Mouse (Mus musculus): ENCODE results near the gene Entpd5. TPM values are rescaled to one million over a fixed set of nuclear protein-coding genes. Genes with fewer than 3 reads are reported as not detected.

Entpd5 gene
- polyA plus RNA-seq, 1 experiment from 2014 or later, result 9.7 TPM

DNA sequence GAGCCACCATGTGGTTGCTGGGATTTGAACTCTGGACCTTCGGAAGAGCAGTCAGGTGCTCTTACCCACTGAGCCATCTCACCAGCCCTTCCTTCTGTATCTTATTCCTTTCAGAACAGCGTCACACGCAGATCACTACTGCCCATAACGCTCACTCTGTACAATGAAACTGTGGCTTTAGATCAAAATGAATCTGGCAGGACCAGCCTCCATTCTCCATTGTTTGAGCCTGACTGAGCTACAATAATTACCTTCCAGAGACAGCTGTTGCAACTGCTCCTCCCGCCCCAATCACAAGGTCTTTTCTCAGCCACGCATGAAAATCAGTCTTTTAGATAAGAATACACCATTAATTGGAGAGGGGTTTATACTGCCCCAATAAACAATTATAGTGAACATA lies 4.3 kb downstream of the Entpd5 start:
- ATAC-seq (ENCODE audit: insufficient number of reproducible peaks, low FRiP score, low TSS enrichment, low read depth) (no peak), DNase-seq (ENCODE audit: low spot score) (no peak)
- no peak overlapping the region for H3K4me3 ChIP-seq (ENCODE audit: low read depth, low read length)
- WGBS, result 92% methylated on average over 6 of the region's 6 CpGs
- H3K9ac ChIP-seq (ENCODE audit: low read length), result no peak overlapping the region
- H3K27ac ChIP-seq (replicated peaks; ENCODE audit: low read depth, low read length), result no peak overlapping the region
- no peaks in the 10 kb centered on the region; the same call in 1 of the 2 replicates for H3K4me1 ChIP-seq (ENCODE audit: control insufficient read depth, insufficient read depth, low read length)
- no peak overlapping the region for H3K4me2 ChIP-seq (ENCODE audit: low read depth, severe bottlenecking)
- no peaks in the 10 kb centered on the region for H3K27me3 ChIP-seq (ENCODE audit: control insufficient read depth, insufficient read depth, low read length)
- H3K9me3 ChIP-seq (ENCODE audit: control insufficient read depth, low read length), result no peaks in the 10 kb centered on the region
- no peaks in the 10 kb centered on the region for H3K36me3 ChIP-seq (ENCODE audit: control insufficient read depth, insufficient read depth, low read length)

DNA sequence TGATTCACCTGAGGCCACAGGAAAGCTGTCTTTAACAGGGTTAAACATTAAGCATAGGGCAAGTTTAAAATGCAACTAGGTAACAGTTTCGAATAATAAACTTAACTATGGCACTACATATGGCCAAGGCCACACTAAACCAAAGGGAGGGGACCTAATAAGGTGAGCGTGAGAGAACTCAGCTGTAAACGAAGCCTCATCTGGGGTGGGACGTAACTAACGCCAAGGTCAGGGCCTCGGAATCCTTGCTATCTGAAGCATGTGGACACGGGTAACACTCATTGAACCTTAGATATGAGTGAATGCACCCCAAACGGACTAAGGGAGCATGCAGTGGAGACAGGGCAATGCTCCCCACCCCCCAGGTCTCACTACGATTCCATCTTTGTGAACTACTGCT lies 5.9 kb downstream of the Entpd5 start:
- ATAC-seq (ENCODE audit: insufficient number of reproducible peaks, low FRiP score, low TSS enrichment, low read depth) (no peak), DNase-seq (ENCODE audit: low spot score) (no peak)
- WGBS, result 70% methylated on average over 9 of the region's 9 CpGs
- no peaks in the 10 kb centered on the region for H3K36me3 ChIP-seq (ENCODE audit: control insufficient read depth, insufficient read depth, low read length)
- no peak overlapping the region for H3K4me2 ChIP-seq (ENCODE audit: low read depth, severe bottlenecking)
- H3K9me3 ChIP-seq (ENCODE audit: control insufficient read depth, low read length), result no peaks in the 10 kb centered on the region
- no peak overlapping the region for H3K9ac ChIP-seq (ENCODE audit: low read length)
- no peak overlapping the region for H3K4me3 ChIP-seq (ENCODE audit: low read depth, low read length)
- no peaks in the 10 kb centered on the region; the same call in 1 of the 2 replicates for H3K4me1 ChIP-seq (ENCODE audit: control insufficient read depth, insufficient read depth, low read length)
- no peak overlapping the region for H3K27ac ChIP-seq (replicated peaks; ENCODE audit: low read depth, low read length)
- H3K27me3 ChIP-seq (ENCODE audit: control insufficient read depth, insufficient read depth, low read length), result no peaks in the 10 kb centered on the region

DNA sequence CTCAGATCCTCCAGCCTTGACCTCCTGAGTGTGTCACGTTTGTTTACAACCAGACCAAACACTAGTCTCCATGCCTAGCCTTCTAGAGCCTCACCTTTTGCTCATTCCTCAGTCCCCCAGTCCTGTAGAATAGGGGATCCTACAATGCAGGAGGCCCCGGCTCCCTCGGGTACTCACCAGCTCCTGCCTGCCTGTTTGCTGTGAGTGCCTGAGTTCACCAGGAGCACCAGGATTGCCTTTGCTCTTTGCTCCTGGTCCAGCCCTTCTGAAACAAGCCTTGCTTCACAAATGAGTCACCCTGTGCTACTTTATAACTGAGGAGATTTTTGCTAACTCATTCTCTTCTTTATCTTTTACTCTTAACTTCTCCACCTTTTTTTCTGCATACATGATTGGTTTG lies 8.2 kb downstream of the Entpd5 start:
- H3K36me3 ChIP-seq (ENCODE audit: control insufficient read depth, insufficient read depth, low read length), result no peaks in the 10 kb centered on the region
- no peaks in the 10 kb centered on the region for H3K4me1 ChIP-seq (ENCODE audit: control insufficient read depth, insufficient read depth, low read length)
- H3K9ac ChIP-seq (ENCODE audit: low read length), result no peak overlapping the region
- H3K4me2 ChIP-seq (ENCODE audit: low read depth, severe bottlenecking), result no peak overlapping the region
- no peak overlapping the region for H3K27ac ChIP-seq (replicated peaks; ENCODE audit: low read depth, low read length)
- ATAC-seq (ENCODE audit: insufficient number of reproducible peaks, low FRiP score, low TSS enrichment, low read depth) (no peak), DNase-seq (ENCODE audit: low spot score) (no peak)
- WGBS, result 65% methylated on average over 3 of the region's 3 CpGs
- no peaks in the 10 kb centered on the region for H3K9me3 ChIP-seq (ENCODE audit: control insufficient read depth, low read length)
- no peak overlapping the region for H3K4me3 ChIP-seq (ENCODE audit: low read depth, low read length)
- no peaks in the 10 kb centered on the region for H3K27me3 ChIP-seq (ENCODE audit: control insufficient read depth, insufficient read depth, low read length)

DNA sequence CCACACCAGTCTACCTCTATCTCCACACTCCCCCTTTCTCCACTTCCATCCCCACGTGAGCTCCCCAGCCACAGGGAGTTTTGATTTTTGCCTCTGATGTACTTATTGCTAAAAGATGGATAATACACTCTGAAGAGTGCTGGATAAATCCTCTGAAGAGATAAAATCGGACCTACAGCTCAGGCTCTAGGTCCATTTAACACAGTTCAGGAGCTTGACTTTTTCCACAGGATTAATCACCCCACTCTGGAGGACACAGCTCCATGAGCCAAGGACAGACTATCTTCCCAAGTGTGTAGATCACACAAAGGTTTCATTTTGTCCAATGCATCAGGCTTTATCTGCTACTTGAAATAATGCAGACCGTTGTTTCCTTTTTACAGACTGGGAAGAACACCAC lies 8.8 kb downstream of the Entpd5 start:
- WGBS, result 80% methylated on average over 3 of the region's 3 CpGs
- no peaks in the 10 kb centered on the region for H3K27me3 ChIP-seq (ENCODE audit: control insufficient read depth, insufficient read depth, low read length)
- H3K4me2 ChIP-seq (ENCODE audit: low read depth, severe bottlenecking), result no peak overlapping the region
- H3K4me1 ChIP-seq (ENCODE audit: control insufficient read depth, insufficient read depth, low read length), result no peaks in the 10 kb centered on the region
- H3K4me3 ChIP-seq (ENCODE audit: low read depth, low read length), result no peak overlapping the region
- H3K36me3 ChIP-seq (ENCODE audit: control insufficient read depth, insufficient read depth, low read length), result no peaks in the 10 kb centered on the region
- no peak overlapping the region for H3K9ac ChIP-seq (ENCODE audit: low read length)
- no peak for DNase-seq (ENCODE audit: low spot score)
- ATAC-seq (ENCODE audit: insufficient number of reproducible peaks, low FRiP score, low TSS enrichment, low read depth), result no peak
- H3K27ac ChIP-seq (replicated peaks; ENCODE audit: low read depth, low read length), result no peak overlapping the region
- no peaks in the 10 kb centered on the region for H3K9me3 ChIP-seq (ENCODE audit: control insufficient read depth, low read length)

- Histone ChIP-seq H3K9me3 (ENCODE audit: control insufficient read depth, low read length) (no peaks in the 10 kb centered on the region), H3K9ac (ENCODE audit: low read length) (no peak overlapping the region), H3K27me3 (ENCODE audit: control insufficient read depth, insufficient read depth, low read length) (no peaks in the 10 kb centered on the region), H3K36me3 (ENCODE audit: control insufficient read depth, insufficient read depth, low read length) (no peaks in the 10 kb centered on the region), H3K4me2 (ENCODE audit: low read depth, severe bottlenecking) (no peak overlapping the region), H3K4me3 (ENCODE audit: low read depth, low read length) (no peak overlapping the region), H3K4me1 (ENCODE audit: control insufficient read depth, insufficient read depth, low read length) (no peaks in the 10 kb centered on the region), H3K27ac (replicated peaks; ENCODE audit: low read depth, low read length) (no peak overlapping the region)
- no peak for ATAC-seq (ENCODE audit: insufficient number of reproducible peaks, low FRiP score, low TSS enrichment, low read depth)
- DNase-seq (ENCODE audit: low spot score), result no peak
- 77% methylated on average over 9 of the region's 9 CpGs for WGBS
Measured at GRCm38 (mm10) chr12:84399663-84400062, 9.2 kb downstream of the Entpd5 start.

DNA sequence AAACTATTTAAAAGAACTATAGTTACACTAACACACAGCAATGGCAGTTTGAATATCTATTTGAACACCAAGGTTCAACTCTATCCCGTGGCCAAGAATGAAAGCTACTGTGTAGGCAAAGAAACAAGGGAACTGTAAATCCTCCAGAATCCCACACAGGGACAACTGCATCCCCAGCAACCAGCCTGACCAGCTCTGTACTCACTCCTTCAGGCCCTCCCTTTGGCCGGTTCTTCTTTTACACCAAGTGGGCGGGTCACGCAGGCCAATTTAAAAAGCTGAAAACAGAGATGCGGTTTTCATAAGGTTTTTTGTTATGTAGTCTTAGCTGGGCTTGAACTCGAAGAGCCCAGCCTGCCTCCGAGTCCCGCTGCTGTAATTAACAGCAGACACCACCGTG lies 9.7 kb downstream of the Entpd5 start:
- DNase-seq (ENCODE audit: low spot score), result no peak
- Histone ChIP-seq H3K4me3 (ENCODE audit: low read depth, low read length) (no peak overlapping the region), H3K9ac (ENCODE audit: low read length) (no peak overlapping the region), H3K36me3 (ENCODE audit: control insufficient read depth, insufficient read depth, low read length) (no peaks in the 10 kb centered on the region), H3K4me1 (ENCODE audit: control insufficient read depth, insufficient read depth, low read length) (no peaks in the 10 kb centered on the region), H3K27ac (replicated peaks; ENCODE audit: low read depth, low read length) (no peak overlapping the region), H3K4me2 (ENCODE audit: low read depth, severe bottlenecking) (no peak overlapping the region), H3K27me3 (ENCODE audit: control insufficient read depth, insufficient read depth, low read length) (no peaks in the 10 kb centered on the region), H3K9me3 (ENCODE audit: control insufficient read depth, low read length) (no peaks in the 10 kb centered on the region)
- WGBS, result 75% methylated on average over 9 of the region's 9 CpGs
- no peak for ATAC-seq (ENCODE audit: insufficient number of reproducible peaks, low FRiP score, low TSS enrichment, low read depth)

DNA sequence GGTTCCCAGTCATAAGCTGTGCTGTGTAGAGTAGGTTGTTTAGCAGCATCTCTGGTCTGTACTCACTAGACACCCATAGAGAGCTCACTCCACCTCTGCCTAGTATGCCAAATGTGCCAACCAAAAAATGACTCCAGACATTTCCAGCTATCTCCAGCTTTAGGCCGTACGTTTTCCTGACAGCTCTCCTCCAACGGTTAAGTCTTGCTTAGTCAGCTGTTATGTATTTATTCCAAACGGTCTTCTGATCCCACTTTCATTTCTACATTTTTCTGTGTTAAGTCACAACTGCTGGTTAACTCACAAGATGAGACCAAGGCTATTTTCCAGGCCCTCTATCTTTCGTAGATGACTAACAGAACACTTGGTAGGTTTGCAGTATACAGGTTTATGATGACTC lies 10.2 kb downstream of the Entpd5 start:
- no peak overlapping the region for H3K27ac ChIP-seq (replicated peaks; ENCODE audit: low read depth, low read length)
- H3K9me3 ChIP-seq (ENCODE audit: control insufficient read depth, low read length), result no peaks in the 10 kb centered on the region
- H3K4me2 ChIP-seq (ENCODE audit: low read depth, severe bottlenecking), result no peak overlapping the region
- no peak overlapping the region for H3K9ac ChIP-seq (ENCODE audit: low read length)
- H3K36me3 ChIP-seq (ENCODE audit: control insufficient read depth, insufficient read depth, low read length), result no peaks in the 10 kb centered on the region
- H3K27me3 ChIP-seq (ENCODE audit: control insufficient read depth, insufficient read depth, low read length), result no peaks in the 10 kb centered on the region
- no peaks in the 10 kb centered on the region for H3K4me1 ChIP-seq (ENCODE audit: control insufficient read depth, insufficient read depth, low read length)
- ATAC-seq (ENCODE audit: insufficient number of reproducible peaks, low FRiP score, low TSS enrichment, low read depth) (no peak), DNase-seq (ENCODE audit: low spot score) (no peak)
- H3K4me3 ChIP-seq (ENCODE audit: low read depth, low read length), result no peak overlapping the region
- 84% methylated on average over 5 of the region's 5 CpGs for WGBS

DNA sequence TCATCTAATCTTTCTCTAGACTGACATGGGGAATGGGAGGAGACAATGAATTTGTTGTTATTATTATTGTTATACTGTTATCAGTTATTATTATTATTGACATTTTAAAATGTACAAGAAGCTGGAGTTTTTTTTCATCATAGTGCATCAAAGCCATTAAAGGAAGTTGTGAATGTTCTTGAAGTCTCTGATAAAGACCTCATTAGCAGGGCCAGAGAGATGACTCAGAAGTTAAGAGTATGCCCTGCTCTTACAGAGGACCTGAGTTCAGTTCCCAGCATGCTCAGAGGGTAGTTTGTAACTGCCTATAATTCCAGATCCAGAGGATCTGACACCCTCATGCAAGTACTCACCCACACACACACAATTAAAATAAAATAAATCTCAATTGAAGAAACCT lies 11.1 kb downstream of the Entpd5 start:
- ATAC-seq (ENCODE audit: insufficient number of reproducible peaks, low FRiP score, low TSS enrichment, low read depth) (no peak), DNase-seq (ENCODE audit: low spot score) (no peak)
- H3K36me3 ChIP-seq (ENCODE audit: control insufficient read depth, insufficient read depth, low read length), result no peaks in the 10 kb centered on the region
- H3K9ac ChIP-seq (ENCODE audit: low read length), result no peak overlapping the region
- no peaks in the 10 kb centered on the region for H3K9me3 ChIP-seq (ENCODE audit: control insufficient read depth, low read length)
- no peaks in the 10 kb centered on the region for H3K4me1 ChIP-seq (ENCODE audit: control insufficient read depth, insufficient read depth, low read length)
- no peak overlapping the region for H3K27ac ChIP-seq (replicated peaks; ENCODE audit: low read depth, low read length)
- no peaks in the 10 kb centered on the region for H3K27me3 ChIP-seq (ENCODE audit: control insufficient read depth, insufficient read depth, low read length)
- no peak overlapping the region for H3K4me2 ChIP-seq (ENCODE audit: low read depth, severe bottlenecking)
- H3K4me3 ChIP-seq (ENCODE audit: low read depth, low read length), result no peak overlapping the region

DNA sequence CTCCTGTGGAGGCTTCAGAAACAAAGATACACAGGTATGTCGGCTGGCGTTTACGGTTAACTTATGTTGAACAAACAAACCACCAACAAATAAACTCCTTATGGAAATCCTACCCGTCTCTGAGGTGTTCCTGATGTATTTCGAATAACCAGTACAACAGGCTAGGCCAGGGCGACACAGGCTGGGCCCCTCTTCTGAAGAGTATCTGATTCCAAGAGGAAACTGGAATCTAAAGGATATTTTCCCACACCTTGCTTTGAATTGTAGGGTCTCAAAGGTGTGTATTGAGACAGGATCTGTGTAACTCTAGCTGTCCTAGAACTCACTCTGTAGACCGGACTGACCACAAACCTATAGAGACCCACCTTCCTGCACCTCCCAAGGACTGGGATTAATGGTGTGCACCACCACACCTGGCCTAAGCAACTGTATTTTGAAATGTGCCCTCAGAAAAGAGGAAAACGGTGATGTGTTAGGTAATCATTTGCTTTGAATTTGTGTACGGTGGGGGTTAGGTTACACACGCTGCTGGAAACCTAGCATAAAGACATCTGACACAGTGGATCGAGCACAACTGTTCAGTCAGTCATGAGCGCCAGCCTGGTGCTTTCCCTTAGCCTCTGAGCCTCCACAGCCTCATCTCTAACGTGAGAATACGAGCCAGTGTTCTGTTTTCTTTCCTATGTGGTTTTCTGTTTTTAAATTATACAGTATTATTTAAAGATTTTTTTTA lies 11.7 kb downstream of the Entpd5 start:
- Histone ChIP-seq H3K27me3 (ENCODE audit: control insufficient read depth, insufficient read depth, low read length) (no peaks in the 10 kb centered on the region), H3K36me3 (ENCODE audit: control insufficient read depth, insufficient read depth, low read length) (no peaks in the 10 kb centered on the region), H3K4me2 (ENCODE audit: low read depth, severe bottlenecking) (no peak overlapping the region), H3K27ac (replicated peaks; ENCODE audit: low read depth, low read length) (no peak overlapping the region), H3K9ac (ENCODE audit: low read length) (no peak overlapping the region), H3K4me1 (ENCODE audit: control insufficient read depth, insufficient read depth, low read length) (no peaks in the 10 kb centered on the region), H3K9me3 (ENCODE audit: control insufficient read depth, low read length) (no peaks in the 10 kb centered on the region), H3K4me3 (ENCODE audit: low read depth, low read length) (no peak overlapping the region)
- DNase-seq (ENCODE audit: low spot score) (no peak), ATAC-seq (ENCODE audit: insufficient number of reproducible peaks, low FRiP score, low TSS enrichment, low read depth) (no peak)
- 89% methylated on average over 14 of the region's 14 CpGs for WGBS

Data from limb, embryonic 11.5 days (tissue).